Mouse (Mus musculus): ENCODE data around the gene Stum. TPM values are rescaled to one million over a fixed set of nuclear protein-coding genes. Genes with fewer than 3 reads are reported as not detected.
A peak's percentile ranks its signal among the peaks of the same experiment; 100 is the strongest.

The Stum gene
- polyA plus RNA-seq, 1 experiment: 4.2 TPM

DNA sequence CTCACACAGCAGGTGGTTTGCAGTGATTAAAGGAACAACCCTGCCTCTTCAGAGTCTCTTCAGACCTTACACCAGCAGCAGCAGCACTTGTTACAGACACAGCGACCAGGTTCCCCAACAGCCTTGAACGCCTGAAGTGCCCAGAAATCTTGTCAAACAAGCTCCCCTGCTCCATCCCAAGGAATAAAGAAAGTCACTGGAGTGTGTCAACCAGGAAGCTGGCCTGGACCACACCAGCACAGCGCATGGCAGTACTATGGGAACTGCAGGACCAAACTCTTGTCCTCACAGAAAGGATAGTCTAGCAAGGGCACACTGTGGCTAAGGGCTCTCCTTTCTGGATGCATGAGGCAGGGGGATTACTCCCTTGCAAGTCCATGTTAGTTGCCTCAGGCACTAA is 38.9 kb downstream of the Stum start:
- Histone ChIP-seq H3K4me1 (ENCODE audit: control insufficient read depth, insufficient read depth, low read length) (no peaks in the 10 kb centered on the region), H3K4me3 (replicated peaks; ENCODE audit: extremely low read depth, low read depth, low read length) (no peak overlapping the region)
- TF ChIP-seq CTCF (IDR thresholded peaks at IDR 0.05; ENCODE audit: insufficient read depth, low read length) (no peak), POLR2A (IDR thresholded peaks at IDR 0.05; ENCODE audit: borderline replicate concordance, extremely low read depth, low read depth, low read length) (no peak)
- DNase-seq: no peak
- 60% methylated on average over 3 of the region's 3 CpGs for WGBS

DNA sequence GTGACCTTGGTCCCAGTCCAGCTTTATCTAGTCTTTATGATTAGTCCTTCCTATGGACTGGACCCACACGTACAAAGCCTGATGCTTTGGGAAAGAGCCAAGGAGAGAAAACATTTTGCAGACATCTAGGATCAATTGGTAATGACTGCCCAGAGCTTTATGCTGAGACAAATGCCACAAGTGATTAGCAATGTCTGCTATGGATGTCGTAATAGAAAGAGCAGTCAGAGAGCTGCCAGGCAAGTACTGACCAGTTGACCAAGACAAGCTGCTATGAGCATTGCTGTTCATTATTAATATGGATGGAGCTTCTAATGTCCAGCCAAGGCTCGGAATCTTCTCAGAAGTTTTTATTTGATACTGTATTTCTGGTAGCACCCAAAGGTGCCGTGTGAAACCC is 43.8 kb downstream of the Stum start:
- TF ChIP-seq CTCF (IDR thresholded peaks at IDR 0.05; ENCODE audit: insufficient read depth, low read length) (no peak), POLR2A (IDR thresholded peaks at IDR 0.05; ENCODE audit: borderline replicate concordance, extremely low read depth, low read depth, low read length) (no peak)
- 64% methylated on average over 4 of the region's 4 CpGs for WGBS
- no peaks in the 10 kb centered on the region for H3K4me1 ChIP-seq (ENCODE audit: control insufficient read depth, insufficient read depth, low read length)
- DNase-seq: no peak
- H3K4me3 ChIP-seq (replicated peaks; ENCODE audit: extremely low read depth, low read depth, low read length): no peak overlapping the region

DNA sequence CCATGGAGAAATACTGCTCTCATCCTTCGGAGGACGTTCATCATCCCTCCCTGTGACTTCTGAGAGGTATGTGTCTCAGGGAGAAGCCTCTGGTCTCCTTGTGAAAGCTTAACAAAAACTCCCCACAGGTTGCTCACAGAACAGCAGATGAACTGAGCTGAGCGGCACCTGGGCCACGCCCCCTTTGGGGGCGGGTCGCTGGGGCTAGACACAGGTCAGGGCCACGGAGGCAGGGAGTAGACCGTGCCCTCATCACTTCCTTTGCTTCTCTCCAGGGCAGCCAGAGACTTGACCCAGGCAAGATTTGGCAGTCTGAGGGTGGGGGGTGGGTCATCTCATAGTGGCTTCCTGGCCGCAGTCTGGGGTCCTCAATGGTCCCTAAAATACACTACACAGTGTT is 48.4 kb downstream of the Stum start:
- Histone ChIP-seq H3K4me3 (replicated peaks; ENCODE audit: extremely low read depth, low read depth, low read length) (no peak overlapping the region), H3K4me1 (ENCODE audit: control insufficient read depth, insufficient read depth, low read length) (no peaks in the 10 kb centered on the region)
- WGBS: 20% methylated on average over 9 of the region's 9 CpGs
- DNase-seq: no peak
- TF ChIP-seq POLR2A (IDR thresholded peaks at IDR 0.05; ENCODE audit: borderline replicate concordance, extremely low read depth, low read depth, low read length): no peak
- no peak for TF ChIP-seq CTCF (IDR thresholded peaks at IDR 0.05; ENCODE audit: insufficient read depth, low read length)

DNA sequence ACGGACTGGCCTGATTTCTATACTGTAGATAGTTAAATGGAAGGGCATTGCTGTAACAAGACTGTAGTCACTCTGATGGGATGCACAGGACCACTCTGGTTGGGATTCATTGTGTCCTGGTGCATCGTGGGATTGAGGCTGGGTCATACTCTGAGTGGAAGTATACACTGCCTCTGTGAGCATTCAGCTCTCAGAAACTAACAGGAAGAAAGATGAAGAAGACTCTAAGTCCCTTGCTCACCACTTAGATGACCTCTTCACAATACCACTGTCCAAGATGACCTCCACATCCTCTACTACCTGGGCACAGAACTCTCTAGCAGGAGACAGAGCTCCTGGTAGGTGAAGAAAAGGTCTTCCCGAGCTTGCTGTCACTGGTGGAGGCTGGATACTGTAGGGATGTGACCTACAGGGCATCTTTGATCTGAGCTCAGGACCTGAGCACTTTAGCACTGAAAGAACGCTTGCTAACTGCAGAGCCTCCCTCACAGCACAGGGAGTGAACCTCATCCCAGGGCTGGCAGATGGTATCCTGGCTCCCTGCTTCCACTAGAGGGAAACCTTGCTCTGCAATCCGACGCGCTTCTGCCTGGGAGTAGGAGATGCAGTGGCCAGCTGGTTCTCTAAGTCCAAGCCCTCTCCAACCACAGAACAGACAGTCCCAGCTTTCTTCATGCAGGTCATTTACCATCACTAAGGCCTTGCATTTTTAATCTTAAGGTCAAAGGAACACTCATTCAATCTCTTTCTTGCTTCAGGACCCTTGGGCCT is 49.3 kb downstream of the Stum start:
- TF ChIP-seq CTCF (IDR thresholded peaks at IDR 0.05; ENCODE audit: insufficient read depth, low read length): peak; percentile 98
- no peak for TF ChIP-seq POLR2A (IDR thresholded peaks at IDR 0.05; ENCODE audit: borderline replicate concordance, extremely low read depth, low read depth, low read length)
- no peaks in the 10 kb centered on the region for H3K4me1 ChIP-seq (ENCODE audit: control insufficient read depth, insufficient read depth, low read length)
- DNase-seq: no peak
- 15% methylated on average over 7 of the region's 7 CpGs for WGBS
- H3K4me3 ChIP-seq (replicated peaks; ENCODE audit: extremely low read depth, low read depth, low read length): no peak overlapping the region

DNA sequence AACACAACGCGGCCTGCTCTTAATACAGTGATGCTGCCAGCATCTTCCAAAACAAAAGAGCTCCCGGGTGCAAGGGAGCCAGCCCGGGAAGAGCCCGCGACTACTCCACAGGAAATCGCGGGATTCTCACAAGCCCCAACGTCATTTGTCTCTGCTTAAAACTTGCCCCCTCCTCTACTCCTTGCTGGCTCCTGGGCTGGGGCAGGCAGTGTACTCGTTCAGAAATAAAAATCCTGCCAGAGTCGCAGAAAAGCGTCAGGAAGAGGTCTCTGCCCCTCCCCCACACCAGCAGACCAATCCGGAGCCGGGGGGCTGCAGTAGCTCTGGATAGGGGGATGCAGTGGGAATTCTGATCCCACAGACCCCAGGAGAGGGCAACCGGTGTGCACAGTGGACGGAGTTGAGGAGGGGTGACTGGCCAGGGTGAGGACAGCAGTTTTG is 50.2 kb downstream of the Stum start:
- no peak for DNase-seq
- H3K4me1 ChIP-seq (ENCODE audit: control insufficient read depth, insufficient read depth, low read length): peaks cover 2% of the 10 kb centered on the region; the same call in 1 of the 2 replicates
- no peak for TF ChIP-seq CTCF (IDR thresholded peaks at IDR 0.05; ENCODE audit: insufficient read depth, low read length)
- no peak for TF ChIP-seq POLR2A (IDR thresholded peaks at IDR 0.05; ENCODE audit: borderline replicate concordance, extremely low read depth, low read depth, low read length)
- WGBS: 7% methylated on average over 16 of the region's 16 CpGs
- H3K4me3 ChIP-seq (replicated peaks; ENCODE audit: extremely low read depth, low read depth, low read length): no peak overlapping the region

DNA sequence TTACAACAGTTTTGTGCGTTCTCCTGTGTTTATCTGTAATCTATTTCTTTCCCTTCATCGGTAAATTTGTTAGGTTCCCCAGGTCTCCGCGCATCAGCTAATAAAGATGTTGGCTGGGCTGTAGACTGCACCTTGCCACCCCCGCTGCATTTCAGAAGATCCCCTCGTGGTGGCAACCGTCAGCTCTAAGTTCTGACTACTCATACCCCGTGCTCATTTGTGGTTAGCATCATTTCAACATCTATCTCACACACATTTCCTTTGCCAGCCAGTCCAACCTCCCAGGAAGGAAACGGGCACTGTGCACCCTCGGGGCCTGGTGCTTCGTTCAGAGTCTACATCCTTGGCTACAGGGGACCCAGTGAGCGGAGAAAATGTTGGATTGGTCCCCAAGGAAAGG is 51.5 kb downstream of the Stum start:
- 50% methylated on average over 12 of the region's 12 CpGs for WGBS
- DNase-seq: no peak
- no peak overlapping the region for H3K4me3 ChIP-seq (replicated peaks; ENCODE audit: extremely low read depth, low read depth, low read length)
- TF ChIP-seq CTCF (IDR thresholded peaks at IDR 0.05; ENCODE audit: insufficient read depth, low read length) (no peak), POLR2A (IDR thresholded peaks at IDR 0.05; ENCODE audit: borderline replicate concordance, extremely low read depth, low read depth, low read length) (no peak)
- peaks cover 3% of the 10 kb centered on the region; the same call in 1 of the 2 replicates for H3K4me1 ChIP-seq (ENCODE audit: control insufficient read depth, insufficient read depth, low read length)

DNA sequence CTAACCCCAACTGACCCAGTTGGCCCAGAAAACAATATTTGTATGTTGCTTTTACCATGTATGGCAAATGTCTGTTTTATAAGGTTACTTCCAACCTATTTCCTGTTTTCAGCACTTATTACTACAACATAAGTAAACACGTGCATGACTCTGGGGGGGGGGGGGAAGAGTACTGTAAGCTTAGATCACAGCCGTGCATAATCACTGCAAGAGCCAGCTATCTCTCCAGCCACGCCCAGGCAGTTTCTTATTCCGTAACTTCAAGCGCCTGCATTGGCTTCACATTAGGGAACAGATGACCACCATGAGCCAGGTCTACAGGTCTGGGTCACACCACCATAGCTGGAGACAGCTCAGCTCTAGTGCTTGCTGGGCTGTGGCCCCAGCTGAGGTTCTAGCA is 53.5 kb downstream of the Stum start:
- no peak for TF ChIP-seq CTCF (IDR thresholded peaks at IDR 0.05; ENCODE audit: insufficient read depth, low read length)
- TF ChIP-seq POLR2A (IDR thresholded peaks at IDR 0.05; ENCODE audit: borderline replicate concordance, extremely low read depth, low read depth, low read length): no peak
- DNase-seq: no peak
- WGBS: 36% methylated on average over 5 of the region's 5 CpGs
- Histone ChIP-seq H3K4me1 (ENCODE audit: control insufficient read depth, insufficient read depth, low read length) (peaks cover 3% of the 10 kb centered on the region; the same call in 1 of the 2 replicates), H3K4me3 (replicated peaks; ENCODE audit: extremely low read depth, low read depth, low read length) (no peak overlapping the region)

DNA sequence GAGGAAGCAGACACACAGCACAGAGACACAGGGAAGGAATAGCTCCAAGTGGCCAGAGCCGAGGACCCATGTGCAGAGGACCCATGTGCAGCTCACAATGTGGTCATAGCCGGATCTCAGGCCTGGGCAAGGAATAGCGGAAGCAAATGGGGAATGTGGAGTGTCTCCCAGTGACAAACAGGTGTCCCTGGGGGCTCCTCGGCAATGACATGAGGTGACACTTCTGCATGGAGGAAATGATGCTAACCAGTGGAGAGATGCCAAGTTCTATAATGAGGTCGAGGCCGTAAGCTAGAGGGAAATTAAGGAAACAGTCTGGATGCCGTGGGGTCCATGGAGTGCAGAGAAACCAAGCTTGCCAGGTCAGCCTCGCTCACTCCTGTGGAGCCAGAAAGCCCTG is 54.4 kb downstream of the Stum start:
- TF ChIP-seq CTCF (IDR thresholded peaks at IDR 0.05; ENCODE audit: insufficient read depth, low read length): no peak
- TF ChIP-seq POLR2A (IDR thresholded peaks at IDR 0.05; ENCODE audit: borderline replicate concordance, extremely low read depth, low read depth, low read length): no peak
- no peak for DNase-seq
- Histone ChIP-seq H3K4me1 (ENCODE audit: control insufficient read depth, insufficient read depth, low read length) (peaks cover 3% of the 10 kb centered on the region; the same call in 1 of the 2 replicates), H3K4me3 (replicated peaks; ENCODE audit: extremely low read depth, low read depth, low read length) (no peak overlapping the region)
- 56% methylated on average over 8 of the region's 8 CpGs for WGBS

DNA sequence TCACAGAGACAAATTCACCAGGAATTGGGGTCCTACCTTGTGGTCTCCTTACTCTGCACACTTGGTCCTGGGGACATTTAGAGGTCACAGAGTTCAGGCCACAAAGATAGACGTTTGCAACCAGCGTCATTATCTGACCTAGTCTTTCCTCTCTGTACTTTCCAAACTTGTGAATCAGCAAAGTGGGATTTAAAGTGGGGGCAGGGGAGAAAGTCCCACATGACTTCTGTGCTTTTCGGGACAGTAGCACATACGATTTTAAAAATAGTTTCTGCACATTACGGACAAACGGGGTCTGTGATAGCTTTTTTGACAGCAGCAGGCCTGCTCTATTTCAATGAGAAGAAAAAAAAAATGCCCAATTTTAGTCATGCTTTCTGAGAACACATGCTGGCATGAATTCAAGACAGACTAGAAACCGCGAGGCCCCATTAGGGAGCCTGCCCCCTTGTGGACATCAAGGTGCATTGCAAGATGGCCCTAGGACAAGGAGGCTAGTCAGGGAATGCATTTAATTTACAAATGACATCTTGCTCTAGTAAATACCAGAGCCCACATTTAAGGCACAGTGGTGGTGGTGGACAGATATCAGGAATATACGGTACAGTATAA is 55.1 kb downstream of the Stum start:
- 15% methylated on average over 9 of the region's 9 CpGs for WGBS
- no peak overlapping the region for H3K4me3 ChIP-seq (replicated peaks; ENCODE audit: extremely low read depth, low read depth, low read length)
- peaks cover 3% of the 10 kb centered on the region; the same call in 1 of the 2 replicates for H3K4me1 ChIP-seq (ENCODE audit: control insufficient read depth, insufficient read depth, low read length)
- peak; percentile 58 for DNase-seq
- TF ChIP-seq POLR2A (IDR thresholded peaks at IDR 0.05; ENCODE audit: borderline replicate concordance, extremely low read depth, low read depth, low read length) (no peak), CTCF (IDR thresholded peaks at IDR 0.05; ENCODE audit: insufficient read depth, low read length) (peak; percentile 93)

DNA sequence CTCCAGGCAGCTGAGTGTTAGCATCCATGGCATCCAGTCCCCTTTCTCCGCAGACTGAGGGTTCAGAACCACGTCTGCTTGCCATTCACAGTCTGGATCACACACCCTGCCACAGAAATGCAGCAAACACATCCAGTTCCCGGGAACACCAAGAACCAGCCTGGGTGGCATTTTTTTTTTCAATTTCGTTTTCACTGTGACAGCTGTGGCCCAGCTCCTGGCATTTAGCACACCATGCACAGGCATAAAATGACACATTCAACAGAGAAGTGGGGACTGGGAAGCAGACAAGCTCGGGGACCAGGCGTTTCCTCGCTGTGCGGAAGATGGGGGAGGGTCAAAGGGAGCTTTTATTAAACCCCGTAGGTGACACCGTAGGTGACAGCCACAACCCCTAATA is 55.6 kb downstream of the Stum start:
- Histone ChIP-seq H3K4me3 (replicated peaks; ENCODE audit: extremely low read depth, low read depth, low read length) (no peak overlapping the region), H3K4me1 (ENCODE audit: control insufficient read depth, insufficient read depth, low read length) (peaks cover 3% of the 10 kb centered on the region; the same call in 1 of the 2 replicates)
- no peak for DNase-seq
- 48% methylated on average over 10 of the region's 10 CpGs for WGBS
- TF ChIP-seq POLR2A (IDR thresholded peaks at IDR 0.05; ENCODE audit: borderline replicate concordance, extremely low read depth, low read depth, low read length) (no peak), CTCF (IDR thresholded peaks at IDR 0.05; ENCODE audit: insufficient read depth, low read length) (no peak)
